Mouse (Mus musculus) kidney, embryonic 16.5 days (tissue): ENCODE measurements at regions not wholly inside any gene's neighbourhood (a gene's known extent, or its start where the extent isn't known, plus 50 kb on each side); places are given as distances from the start of the nearest gene placed in this dataset.

Source experiments
- ATAC-seq: fragments of 200-750 bp; cut with Nextera tagmentation; 2 replicates; pipeline ENCODE4 v1.8.0; 2017; ENCODE audit warnings: moderate TSS enrichment; ENCODE audit not compliant: low FRiP score, low TSS enrichment
- H3K27ac ChIP-seq: fragments of 300-500 bp; sonication (generic); 2 replicates; pipeline ENCODE4 v1.5.1; 2014; ENCODE audit warnings: low read length
- H3K27me3 ChIP-seq: fragments of 300-500 bp; sonication (generic); 2 replicates; pipeline ENCODE4 v1.6.1; 2014; ENCODE audit warnings: low read length, control low read depth, mixed read lengths; ENCODE audit not compliant: insufficient read depth
- H3K36me3 ChIP-seq: fragments of 300-500 bp; sonication (generic); 2 replicates; pipeline ENCODE4 v1.6.1; 2014; ENCODE audit warnings: low read length, control low read depth, mixed read lengths; ENCODE audit not compliant: insufficient read depth
- H3K4me1 ChIP-seq: fragments of 300-500 bp; sonication (generic); 2 replicates; pipeline ENCODE4 v1.6.1; 2014; ENCODE audit warnings: low read length, control low read depth, mixed read lengths; ENCODE audit not compliant: insufficient read depth
- H3K4me2 ChIP-seq: fragments of 300-500 bp; sonication (generic); replicated peaks from 2 replicates; pipeline ENCODE4 v1.6.1; 2014; ENCODE audit warnings: low read depth, low read length
- H3K4me3 ChIP-seq: fragments of 300-500 bp; sonication (generic); 2 replicates; pipeline ENCODE4 v1.5.1; 2014; ENCODE audit warnings: mild to moderate bottlenecking, low read length
- H3K9ac ChIP-seq: fragments of 300-500 bp; sonication (generic); replicated peaks from 2 replicates; pipeline ENCODE4 v1.6.1; 2014; ENCODE audit warnings: low read length
- H3K9me3 ChIP-seq: fragments of 300-500 bp; sonication (generic); 2 replicates; pipeline ENCODE4 v1.6.1; 2016; ENCODE audit warnings: low read length, control low read depth
- WGBS: fragments of 180-500 bp; shearing (Covaris S2); extraction: QIAGEN DNeasy Blood & Tissue Kit; methylation state at CpG from one replicate; pipeline ENCODE4 v1.1.7; 2014; 5-methylcytosine and 5-hydroxymethylcytosine counted together

DNA sequence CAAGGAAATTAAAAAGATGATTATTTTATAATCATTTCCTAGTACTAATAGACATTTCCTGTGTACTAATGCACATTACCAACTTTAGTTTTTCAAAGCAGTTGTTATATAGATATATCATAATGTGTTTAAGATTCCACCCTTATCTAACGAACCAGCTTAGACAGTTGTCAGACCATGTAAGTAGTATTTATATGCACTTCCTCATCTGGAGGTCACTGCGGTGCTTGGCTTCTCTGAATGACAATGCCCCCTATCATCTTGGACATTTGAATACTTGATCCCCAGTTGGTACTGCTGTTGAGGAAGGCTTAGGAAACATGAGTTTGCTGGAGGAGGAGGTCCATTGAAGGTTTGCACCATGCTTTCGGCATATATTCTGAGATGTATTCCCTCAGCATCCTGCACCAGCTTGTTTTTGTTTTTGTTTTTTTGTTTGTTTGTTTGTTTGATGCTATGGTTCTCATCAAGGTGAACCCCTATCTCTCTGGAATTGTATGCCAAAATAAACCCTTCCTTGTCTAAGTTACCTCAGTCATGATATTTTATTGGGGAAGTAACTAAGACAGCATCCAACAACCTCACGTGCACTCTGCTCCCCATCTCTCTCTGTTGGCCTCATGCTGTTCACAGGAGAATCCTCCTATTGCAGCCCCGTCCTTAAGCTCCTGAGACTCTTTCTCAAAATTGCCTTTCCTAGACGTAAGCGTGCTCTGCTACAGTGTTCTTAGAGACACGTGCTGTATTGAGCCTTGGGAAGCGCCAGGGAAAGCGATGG, 228.4 kb upstream of the Mmadhc start:
- Histone ChIP-seq H3K9ac (no peak overlapping the region), H3K36me3 (no peaks in the 10 kb centered on the region), H3K4me2 (no peak overlapping the region), H3K9me3 (no peaks in the 10 kb centered on the region), H3K4me3 (no peak overlapping the region), H3K27me3 (no peaks in the 10 kb centered on the region), H3K27ac (no peak overlapping the region), H3K4me1 (no peaks in the 10 kb centered on the region)
- no peak for ATAC-seq
- 89% methylated on average over 10 of the region's 10 CpGs for WGBS

DNA sequence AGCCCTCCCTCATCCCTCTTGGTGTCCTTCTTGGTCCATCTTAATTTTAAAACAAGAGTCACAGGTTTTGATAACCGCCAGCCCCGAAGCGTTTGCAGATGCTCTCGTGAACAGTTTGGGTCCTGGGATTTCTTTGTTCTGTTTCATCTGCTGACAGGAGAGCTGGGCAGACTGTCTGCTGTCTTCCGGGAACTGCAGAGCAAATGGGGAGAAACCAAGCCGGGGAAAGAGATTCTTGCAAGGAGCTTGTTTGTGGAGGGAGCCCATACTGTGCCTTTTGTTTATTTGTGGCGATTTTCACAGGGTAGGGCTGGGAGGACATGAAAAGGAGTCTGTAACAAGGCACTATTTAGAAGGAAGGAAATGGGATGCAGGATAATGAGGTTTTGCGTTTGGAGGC, 223.6 kb upstream of the Mmadhc start:
- H3K4me1 ChIP-seq = peaks cover 7% of the 10 kb centered on the region; the same call in 1 of the 2 replicates
- no peak for ATAC-seq
- no peaks in the 10 kb centered on the region for H3K27me3 ChIP-seq
- no peak overlapping the region for H3K27ac ChIP-seq
- 25% methylated on average over 8 of the region's 8 CpGs for WGBS
- H3K9me3 ChIP-seq = no peaks in the 10 kb centered on the region
- no peak overlapping the region for H3K4me3 ChIP-seq
- H3K9ac ChIP-seq = no peak overlapping the region
- no peak overlapping the region for H3K4me2 ChIP-seq
- H3K36me3 ChIP-seq = no peaks in the 10 kb centered on the region

DNA sequence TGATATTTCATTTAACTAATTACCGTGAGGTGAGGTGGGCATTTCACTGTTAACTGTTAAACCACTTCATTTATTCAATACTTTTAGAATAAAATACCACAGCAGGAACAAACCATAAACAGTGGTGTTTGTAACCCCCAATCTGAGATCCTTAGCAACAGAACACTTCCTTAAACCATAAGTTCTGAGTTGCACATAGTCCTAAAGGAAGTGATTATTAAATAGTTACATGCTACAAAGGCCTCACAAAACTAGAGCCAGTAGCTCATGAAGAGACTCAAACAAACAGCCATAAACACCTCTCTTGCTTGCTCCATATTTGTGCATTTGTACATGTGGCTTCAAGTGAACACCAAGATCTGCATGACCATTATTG, 222.5 kb upstream of the Mmadhc start:
- H3K4me2 ChIP-seq = peak overlapping the region; percentile 0; the same call in 1 of the 2 replicates
- no peaks in the 10 kb centered on the region for H3K27me3 ChIP-seq
- no peaks in the 10 kb centered on the region for H3K9me3 ChIP-seq
- no peaks in the 10 kb centered on the region for H3K36me3 ChIP-seq
- peaks cover 7% of the 10 kb centered on the region; the same call in 1 of the 2 replicates for H3K4me1 ChIP-seq
- no peak overlapping the region for H3K9ac ChIP-seq
- no peak overlapping the region for H3K27ac ChIP-seq
- ATAC-seq = no peak
- WGBS = 30% methylated on average over 1 of the region's 1 CpGs
- H3K4me3 ChIP-seq = no peak overlapping the region

DNA sequence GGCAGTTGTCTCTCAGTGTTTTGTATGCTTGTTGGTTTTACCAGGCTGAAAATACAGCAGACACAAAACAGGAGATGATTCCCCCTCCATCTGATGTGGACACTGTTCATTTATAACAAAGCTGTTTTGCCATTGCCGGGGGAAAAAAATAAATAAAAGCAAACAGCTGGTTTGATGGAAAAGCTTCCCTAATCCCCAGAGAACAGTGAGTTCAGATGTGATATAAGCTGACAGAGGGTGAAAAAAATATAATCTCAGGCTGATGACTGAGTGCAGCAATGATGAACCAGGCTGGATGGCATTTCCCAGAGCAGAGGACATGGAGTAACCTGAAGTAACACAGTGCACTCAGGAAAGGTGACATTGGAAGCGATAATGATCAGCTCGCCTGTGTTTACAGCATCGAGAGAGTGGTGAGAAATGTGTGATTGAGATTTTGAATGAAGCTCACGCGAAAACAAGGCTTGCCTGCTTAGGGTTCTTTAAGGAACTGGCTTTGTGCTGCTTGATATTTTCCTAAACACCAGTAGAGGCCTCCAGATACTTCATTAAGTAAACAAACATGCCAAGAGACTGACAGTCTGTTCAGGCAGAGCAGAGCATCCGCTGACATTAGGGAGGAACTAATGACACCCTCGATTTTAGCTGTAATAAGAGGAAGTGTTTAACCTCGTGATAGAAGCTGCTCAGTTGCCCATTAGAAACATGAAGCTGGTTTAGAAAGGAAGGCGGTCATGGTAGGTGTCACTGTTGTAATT, 221.9 kb upstream of the Mmadhc start:
- peak; percentile 70; the same call in 1 of the 2 replicates for ATAC-seq

DNA sequence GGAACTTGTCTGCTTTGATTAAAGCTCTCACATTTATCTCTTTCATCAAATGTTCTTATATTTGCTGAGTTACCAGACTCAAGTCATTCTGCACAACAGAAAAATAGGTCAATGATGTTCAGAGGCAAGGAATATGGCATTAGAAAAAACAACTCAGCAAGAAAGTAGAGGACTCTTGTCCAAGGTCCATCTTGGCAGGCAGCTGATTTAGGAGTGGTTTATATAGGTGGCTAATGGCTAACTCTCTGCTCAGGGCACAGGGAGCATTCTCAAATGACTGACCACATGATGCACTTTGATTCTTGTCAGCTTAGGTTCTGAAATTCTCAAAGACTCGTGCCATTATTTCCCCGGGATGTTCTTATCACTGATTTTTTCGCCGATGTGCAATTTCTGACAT, 216.7 kb upstream of the Mmadhc start:
- Histone ChIP-seq H3K9ac (no peak overlapping the region), H3K27ac (no peak overlapping the region), H3K36me3 (no peaks in the 10 kb centered on the region), H3K4me3 (no peak overlapping the region), H3K27me3 (no peaks in the 10 kb centered on the region), H3K4me1 (peaks cover 2% of the 10 kb centered on the region; the same call in 1 of the 2 replicates), H3K9me3 (peaks cover 2% of the 10 kb centered on the region; the same call in 1 of the 2 replicates), H3K4me2 (no peak overlapping the region)
- 95% methylated on average over 4 of the region's 4 CpGs for WGBS
- ATAC-seq = no peak

More for the DNA sequence above, 221.9 kb upstream of the Mmadhc start:
- peaks cover 7% of the 10 kb centered on the region; the same call in 1 of the 2 replicates for H3K4me1 ChIP-seq
- no peaks in the 10 kb centered on the region for H3K9me3 ChIP-seq
- H3K9ac ChIP-seq = no peak overlapping the region
- H3K27me3 ChIP-seq = no peaks in the 10 kb centered on the region
- no peak overlapping the region for H3K4me3 ChIP-seq
- peak overlapping the region; percentile 0; the same call in 1 of the 2 replicates for H3K4me2 ChIP-seq
- WGBS = 39% methylated on average over 10 of the region's 10 CpGs
- no peak overlapping the region for H3K27ac ChIP-seq
- no peaks in the 10 kb centered on the region for H3K36me3 ChIP-seq

DNA sequence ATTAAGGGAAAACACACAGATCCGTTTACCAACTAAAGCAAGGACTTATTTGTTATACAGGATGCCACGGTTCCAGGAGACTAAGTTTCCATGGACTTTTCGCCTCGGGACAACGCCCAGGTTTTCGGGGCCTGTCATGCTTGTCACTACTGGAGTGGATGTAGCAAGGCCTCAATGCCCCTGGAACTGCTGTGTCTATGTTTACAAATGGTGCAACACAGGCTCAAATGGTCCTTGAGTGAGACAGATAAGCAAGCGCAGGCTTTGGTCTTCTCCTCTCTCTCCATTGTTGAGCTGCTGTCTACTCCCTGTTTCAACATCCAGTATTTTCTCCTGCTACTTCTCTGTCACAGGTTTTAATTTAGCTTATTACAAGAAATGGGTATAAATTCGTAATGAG, 202.1 kb upstream of the Mmadhc start:
- Histone ChIP-seq H3K9me3 (no peaks in the 10 kb centered on the region), H3K27ac (no peak overlapping the region), H3K9ac (no peak overlapping the region), H3K27me3 (no peaks in the 10 kb centered on the region), H3K4me3 (no peak overlapping the region), H3K36me3 (no peaks in the 10 kb centered on the region), H3K4me1 (peaks cover 7% of the 10 kb centered on the region; the same call in 1 of the 2 replicates), H3K4me2 (no peak overlapping the region)
- WGBS = 90% methylated on average over 8 of the region's 8 CpGs
- ATAC-seq = no peak

DNA sequence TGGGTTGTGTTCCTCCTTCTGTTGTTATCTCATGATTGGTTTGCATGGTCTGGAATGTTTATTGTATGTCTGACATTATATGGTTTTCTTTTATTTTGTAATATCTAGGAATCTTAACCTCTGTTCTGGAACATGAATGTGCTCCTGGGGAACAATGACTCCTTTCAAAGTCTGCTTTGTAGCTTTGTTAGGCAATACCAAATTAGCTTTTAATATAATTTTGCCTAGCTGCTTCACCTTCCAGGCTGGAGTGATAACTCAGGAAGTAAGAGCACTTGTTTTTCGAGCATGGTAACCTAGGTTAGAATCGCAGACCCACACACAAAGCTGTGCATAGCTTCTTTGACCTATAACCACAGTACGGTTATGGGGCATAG, 199.4 kb upstream of the Mmadhc start:
- Histone ChIP-seq H3K27ac (no peak overlapping the region), H3K4me1 (peaks cover 7% of the 10 kb centered on the region; the same call in 1 of the 2 replicates), H3K9me3 (no peaks in the 10 kb centered on the region), H3K36me3 (no peaks in the 10 kb centered on the region), H3K27me3 (no peaks in the 10 kb centered on the region), H3K4me3 (no peak overlapping the region), H3K4me2 (no peak overlapping the region), H3K9ac (no peak overlapping the region)
- ATAC-seq = no peak
- 66% methylated on average over 3 of the region's 3 CpGs for WGBS

DNA sequence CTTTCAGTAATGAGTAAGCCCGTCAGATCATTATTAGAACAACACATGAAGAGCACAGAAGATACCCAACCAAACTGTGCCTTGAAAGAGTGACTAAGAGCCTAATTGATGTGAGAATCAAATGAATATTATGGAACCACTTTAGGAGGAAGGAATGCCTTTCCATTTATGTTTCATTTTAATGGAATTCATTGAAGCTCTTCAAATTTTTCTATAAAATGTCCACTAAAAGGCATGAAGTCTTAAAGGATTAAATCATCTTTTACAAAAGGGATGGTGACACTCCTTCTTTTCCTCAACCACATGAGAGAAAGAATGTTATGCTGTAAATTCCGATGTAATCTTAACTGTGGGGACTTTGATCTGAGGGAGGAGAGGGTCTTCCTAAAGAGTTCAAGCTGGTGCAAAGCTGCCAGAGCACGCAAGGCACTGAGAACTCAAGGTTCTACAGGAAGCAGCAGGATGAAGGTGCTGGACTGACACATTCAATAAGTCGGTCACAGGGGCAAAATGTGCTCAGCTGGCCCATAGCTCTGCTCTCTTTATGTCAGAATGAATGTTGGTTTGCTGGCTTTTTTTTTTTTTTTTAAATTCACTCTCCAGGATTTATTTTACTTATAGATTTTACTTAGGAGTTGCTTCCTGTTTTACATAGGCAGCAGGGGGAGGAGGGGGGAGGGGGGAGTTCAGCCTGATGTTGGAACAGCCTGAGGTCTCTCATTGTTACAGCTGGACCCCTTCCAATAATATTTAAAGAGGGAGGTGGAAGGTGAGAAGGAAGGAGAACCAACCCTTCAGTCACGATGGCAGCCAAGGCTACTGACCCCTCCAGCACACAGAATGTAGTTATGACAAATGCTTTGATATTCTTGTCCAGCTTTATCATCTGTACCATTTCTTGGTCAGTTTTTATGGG, 198.8 kb upstream of the Mmadhc start:
- Histone ChIP-seq H3K27ac (0 out of 2 replicates have a peak overlapping the region, but pooled peaks have one; percentile 14), H3K27me3 (no peaks in the 10 kb centered on the region), H3K4me2 (no peak overlapping the region), H3K36me3 (no peaks in the 10 kb centered on the region), H3K9ac (no peak overlapping the region), H3K4me3 (no peak overlapping the region), H3K4me1 (peaks cover 7% of the 10 kb centered on the region; the same call in 1 of the 2 replicates), H3K9me3 (no peaks in the 10 kb centered on the region)
- 40% methylated on average over 5 of the region's 5 CpGs for WGBS
- peak; percentile 51; the same call in 1 of the 2 replicates for ATAC-seq

DNA sequence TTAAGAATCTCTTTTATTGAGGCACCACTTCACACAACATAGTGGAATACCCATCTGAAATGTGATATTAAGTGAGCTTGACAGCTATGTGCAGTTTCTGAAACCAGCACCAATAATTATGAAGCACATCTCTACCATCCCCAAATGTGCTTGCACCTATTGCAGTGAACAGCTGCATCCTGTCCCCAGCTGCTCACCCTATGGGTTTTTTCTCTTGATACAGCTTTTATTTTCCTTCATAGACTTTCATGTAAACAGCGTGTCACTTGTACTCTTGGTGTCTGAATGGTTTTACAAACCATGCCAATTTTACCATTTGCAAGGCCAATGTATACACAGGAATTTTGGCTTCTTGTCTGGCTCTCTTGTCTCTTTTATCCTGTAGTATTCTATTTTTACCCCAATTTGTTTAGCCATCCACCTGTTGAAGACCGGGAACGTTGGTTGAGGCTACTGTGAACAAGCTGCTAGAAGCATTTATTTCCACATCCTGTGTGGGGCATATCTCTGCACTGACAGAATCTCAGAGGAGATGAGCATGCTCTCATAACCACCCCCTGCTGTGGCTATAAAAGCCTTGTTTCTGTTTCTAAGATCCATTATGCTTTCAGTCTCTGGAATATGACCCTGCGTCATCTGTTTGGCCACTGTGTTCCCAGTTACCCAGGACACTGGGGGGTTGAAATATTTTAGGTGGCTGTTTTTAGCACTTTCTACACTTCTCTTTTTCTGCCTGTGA, 197.2 kb upstream of the Mmadhc start:
- Histone ChIP-seq H3K27ac (no peak overlapping the region), H3K27me3 (no peaks in the 10 kb centered on the region), H3K4me3 (no peak overlapping the region), H3K4me2 (no peak overlapping the region), H3K9ac (no peak overlapping the region), H3K4me1 (peaks cover 7% of the 10 kb centered on the region; the same call in 1 of the 2 replicates), H3K9me3 (no peaks in the 10 kb centered on the region), H3K36me3 (no peaks in the 10 kb centered on the region)
- ATAC-seq = no peak
- WGBS = 74% methylated on average over 4 of the region's 4 CpGs
